Mouse (Mus musculus): ENCODE measurements around the gene Kdm4c. TPM values are rescaled to one million over a fixed set of nuclear protein-coding genes. Genes with fewer than 3 reads are reported as not detected.

Gene Kdm4c
- total and polyA plus RNA-seq, 3 experiments: 7.5 to 8.4 TPM; not detected in 1

DNA sequence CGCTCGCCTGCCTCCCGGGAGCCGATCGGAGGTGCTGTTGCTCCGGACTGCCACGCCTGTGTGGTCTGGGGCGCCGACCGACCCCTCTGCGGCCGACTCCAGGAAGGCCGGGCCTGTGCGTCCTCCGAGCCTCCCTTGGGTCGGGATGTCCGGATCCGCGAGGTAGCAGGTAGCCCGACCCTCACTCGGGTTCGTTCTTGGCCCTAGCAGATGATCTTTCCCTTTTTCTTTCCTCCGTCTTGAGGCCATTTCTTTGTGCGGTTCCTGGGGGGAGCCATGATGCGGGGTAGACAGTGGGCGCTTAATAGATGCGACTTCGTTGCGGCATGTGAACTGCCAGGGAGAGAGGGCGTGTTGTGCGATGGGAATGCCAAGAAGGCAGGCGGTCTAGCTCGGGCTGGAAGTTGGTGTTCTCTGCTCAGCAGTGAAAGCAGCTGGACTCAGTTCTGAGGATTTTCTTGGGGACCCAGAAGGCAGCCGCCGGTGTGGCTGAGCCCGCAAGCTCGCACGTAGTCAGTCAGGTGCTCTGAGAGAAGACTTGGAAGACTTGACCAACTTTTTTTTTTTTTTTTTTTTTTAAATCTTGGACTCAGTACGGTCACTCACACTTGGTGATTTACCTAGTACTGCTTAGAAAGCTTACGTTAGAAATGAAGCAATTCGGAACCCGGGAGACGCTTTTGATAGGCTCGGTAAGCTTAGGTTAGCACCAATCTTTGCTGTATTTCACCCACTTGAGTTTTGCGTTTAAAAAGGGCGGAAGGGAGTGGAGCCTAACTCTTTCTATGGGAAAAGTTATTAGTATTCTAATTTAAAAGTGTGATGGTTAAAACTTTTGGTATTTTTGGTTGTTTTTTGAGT, 10.2 kb downstream of the Kdm4c start:
- Histone ChIP-seq H3K9ac (ENCODE audit: control insufficient read depth, low read depth, low read length, poor library complexity, severe bottlenecking) (peak overlapping the region; percentile 92), H3K27ac (ENCODE audit: control insufficient read depth, low read depth, low read length) (peak overlapping the region; percentile 42), H3K9me3 (replicated peaks; ENCODE audit: insufficient read depth, low read length) (no peaks in the 10 kb centered on the region), H3K79me2 (ENCODE audit: control insufficient read depth, insufficient read depth, low read length, poor library complexity) (peaks cover 29% of the 10 kb centered on the region), H3K4me1 (ENCODE audit: control insufficient read depth in 1 of 2, insufficient read depth in 2 of 2, low read length in 2 of 2) (peaks cover 0 to 2% of the 10 kb centered on the region in 2 experiments; a peak in 2 of 4 replicates), H3K27me3 (ENCODE audit: control insufficient read depth in 1 of 2, insufficient read depth in 2 of 2, low read length in 2 of 2) (no peaks in the 10 kb centered on the region), H3K36me3 (ENCODE audit: control insufficient read depth in 1 of 2, insufficient read depth in 2 of 2, low read length in 2 of 2) (peaks cover 0 to 9% of the 10 kb centered on the region in 2 experiments; a peak in 1 of 4 replicates), H3K4me3 (ENCODE audit: control insufficient read depth in 1 of 2, insufficient read depth in 1 of 2, low read depth in 2 of 2, low read length in 2 of 2) (peak overlapping the region; percentile 62 to 90)
- TF ChIP-seq USF1 (IDR thresholded peaks at IDR 0.05; ENCODE audit: low read depth, low read length) (no peak), SIN3A (IDR thresholded peaks at IDR 0.05; ENCODE audit: low read length) (peak; percentile 21; the same call in 1 of the 2 replicates), TBP (IDR thresholded peaks at IDR 0.05; ENCODE audit: low read depth, low read length) (peak; percentile 24; the same call in 1 of the 2 replicates), MEF2A (IDR thresholded peaks at IDR 0.05; ENCODE audit: extremely low read depth, insufficient replicate concordance, low read depth, low read length, poor library complexity, severe bottlenecking) (no peak), MXI1 (IDR thresholded peaks at IDR 0.05; ENCODE audit: low read depth, low read length) (peak; percentile 48), NELFE (IDR thresholded peaks at IDR 0.05; ENCODE audit: low read depth, low read length) (peak; percentile 33; the same call in 1 of the 2 replicates), UBTF (IDR thresholded peaks at IDR 0.05; ENCODE audit: borderline replicate concordance, insufficient read depth, low read depth, low read length) (no peak), SMC3 (IDR thresholded peaks at IDR 0.05; ENCODE audit: low read depth, low read length) (no peak), ZKSCAN1 (IDR thresholded peaks at IDR 0.05; ENCODE audit: low read depth, low read length) (no peak), POLR2A (IDR thresholded peaks at IDR 0.05; ENCODE audit: control insufficient read depth in 1 of 2, insufficient read depth in 1 of 2, low read depth in 1 of 2, low read length in 2 of 2, poor library complexity in 1 of 2) (0 out of 4 replicates have a peak, but pooled peaks of 1 of the 2 experiments have one; percentile 9), CTCF (IDR thresholded peaks at IDR 0.05 in 2 of 3, conservative IDR thresholded peaks at IDR 0.05 in 1 of 3; ENCODE audit: control insufficient read depth in 1 of 3, insufficient read depth in 1 of 3, low read depth in 2 of 3, low read length in 3 of 3, poor library complexity in 1 of 3, severe bottlenecking in 1 of 3) (no peak)
- peak; percentile 76 for DNase-seq (ENCODE audit: low read depth, low spot score)

DNA sequence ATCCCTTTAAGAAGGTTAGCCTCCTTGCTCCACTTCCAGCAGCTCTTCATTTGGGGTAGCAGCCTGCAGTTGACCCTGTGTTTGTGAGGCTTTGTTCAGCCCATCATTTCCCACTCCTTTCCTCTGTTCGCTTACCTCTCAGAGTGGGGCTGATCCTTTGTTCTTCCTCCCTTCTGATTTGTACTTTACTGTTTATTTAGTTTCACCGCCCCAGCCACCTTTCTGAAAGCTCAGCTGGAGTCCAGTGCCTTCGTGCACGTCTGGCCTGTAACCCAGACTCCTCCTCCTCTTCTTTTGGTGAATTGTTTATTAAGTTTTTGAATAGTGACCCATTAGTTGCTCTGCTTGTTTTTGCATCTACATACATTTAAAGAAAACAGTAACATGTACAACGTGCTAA, 15.6 kb downstream of the Kdm4c start:
- Histone ChIP-seq H3K4me1 (ENCODE audit: control insufficient read depth in 1 of 2, insufficient read depth in 2 of 2, low read length in 2 of 2) (peaks cover 11 to 16% of the 10 kb centered on the region in 2 experiments), H3K4me3 (ENCODE audit: control insufficient read depth in 1 of 2, insufficient read depth in 1 of 2, low read depth in 2 of 2, low read length in 2 of 2) (no peak overlapping the region), H3K79me2 (ENCODE audit: control insufficient read depth, insufficient read depth, low read length, poor library complexity) (peaks cover 37% of the 10 kb centered on the region), H3K9me3 (replicated peaks; ENCODE audit: insufficient read depth, low read length) (no peaks in the 10 kb centered on the region), H3K9ac (ENCODE audit: control insufficient read depth, low read depth, low read length, poor library complexity, severe bottlenecking) (no peak overlapping the region), H3K36me3 (ENCODE audit: control insufficient read depth in 1 of 2, insufficient read depth in 2 of 2, low read length in 2 of 2) (peaks cover 0 to 22% of the 10 kb centered on the region in 2 experiments; a peak in 2 of 4 replicates), H3K27ac (ENCODE audit: control insufficient read depth, low read depth, low read length) (no peak overlapping the region), H3K27me3 (ENCODE audit: control insufficient read depth in 1 of 2, insufficient read depth in 2 of 2, low read length in 2 of 2) (no peaks in the 10 kb centered on the region)
- DNase-seq (ENCODE audit: low read depth, low spot score): no peak
- TF ChIP-seq HCFC1 (IDR thresholded peaks at IDR 0.05; ENCODE audit: low read depth, low read length) (no peak), JUND (IDR thresholded peaks at IDR 0.05; ENCODE audit: low read depth, low read length) (no peak), POLR2A (IDR thresholded peaks at IDR 0.05; ENCODE audit: control insufficient read depth in 1 of 2, insufficient read depth in 1 of 2, low read depth in 1 of 2, low read length in 2 of 2, poor library complexity in 1 of 2) (no peak), E2F4 (IDR thresholded peaks at IDR 0.05; ENCODE audit: borderline replicate concordance, low read depth, low read length) (no peak), CTCF (IDR thresholded peaks at IDR 0.05 in 2 of 3, conservative IDR thresholded peaks at IDR 0.05 in 1 of 3; ENCODE audit: control insufficient read depth in 1 of 3, insufficient read depth in 1 of 3, low read depth in 2 of 3, low read length in 3 of 3, poor library complexity in 1 of 3, severe bottlenecking in 1 of 3) (no peak), MAFK (IDR thresholded peaks at IDR 0.05; ENCODE audit: borderline replicate concordance, low read depth, low read length) (no peak), TAL1 (IDR thresholded peaks at IDR 0.05; ENCODE audit: low read length) (no peak), USF1 (IDR thresholded peaks at IDR 0.05; ENCODE audit: low read depth, low read length) (no peak), CHD1 (IDR thresholded peaks at IDR 0.05; ENCODE audit: low read depth, low read length) (no peak), ELF1 (IDR thresholded peaks at IDR 0.05; ENCODE audit: low read depth, low read length) (no peak), TCF12 (IDR thresholded peaks at IDR 0.05; ENCODE audit: low read depth, low read length) (no peak), MAX (IDR thresholded peaks at IDR 0.05; ENCODE audit: low read length) (no peak), TBP (IDR thresholded peaks at IDR 0.05; ENCODE audit: low read depth, low read length) (no peak)
